Mouse (Mus musculus): ENCODE measurements around the gene Nkx2-5.

Gene Nkx2-5

DNA sequence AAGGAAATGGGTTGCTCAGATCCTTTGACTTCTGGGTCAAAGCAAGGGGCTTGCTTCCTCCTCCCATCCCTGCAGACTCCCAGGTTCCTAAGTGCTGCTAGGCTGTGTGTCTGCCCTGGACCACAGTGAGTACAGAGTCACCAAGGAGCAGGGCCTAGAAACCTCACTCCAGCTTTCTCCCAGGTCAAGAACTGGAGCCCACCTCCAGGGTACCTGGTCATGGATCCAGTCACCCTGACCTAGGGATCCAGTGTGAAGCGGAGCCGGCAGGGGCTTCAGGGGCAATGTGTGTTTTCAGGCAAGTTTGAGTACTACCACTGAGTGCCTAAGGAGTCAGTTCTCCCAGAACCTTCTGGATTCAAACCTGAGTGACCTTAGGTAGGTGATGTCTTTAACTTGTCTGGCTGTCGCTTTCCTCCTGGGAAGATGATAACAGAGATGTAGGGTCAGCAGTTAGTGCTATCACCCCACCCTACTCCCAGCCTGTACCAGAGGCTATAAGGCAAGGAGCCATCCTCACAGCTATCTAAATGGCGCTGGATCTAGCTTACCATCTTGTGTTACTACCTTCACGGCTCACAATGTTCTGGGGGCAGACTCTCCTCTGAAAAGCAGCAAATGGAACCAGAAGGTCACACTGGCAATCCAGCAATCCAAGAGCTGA, 10.4 kb downstream of the Nkx2-5 start:
- no peak for TF ChIP-seq GATA4 (IDR thresholded peaks at IDR 0.05; ENCODE audit: insufficient replicate concordance, low read length)

DNA sequence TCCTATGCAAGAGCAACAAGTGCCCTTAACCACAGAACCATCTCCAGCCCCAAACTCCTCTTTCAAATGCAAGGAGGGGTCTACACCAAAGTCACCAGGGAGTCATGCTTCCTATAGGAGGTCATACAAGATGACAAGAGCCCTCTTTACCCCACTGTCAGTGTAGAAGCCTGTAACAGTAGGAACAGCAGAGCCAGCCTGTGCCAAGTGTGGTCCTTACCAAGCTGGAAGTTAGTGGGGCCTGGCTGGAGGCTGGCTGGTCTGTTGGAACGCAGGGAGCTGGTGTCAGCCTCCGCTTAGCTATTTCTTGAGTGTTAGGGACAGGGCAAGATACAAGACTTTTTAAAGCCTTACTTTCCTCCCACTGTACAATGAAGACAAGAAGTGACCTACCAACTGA, 11.0 kb downstream of the Nkx2-5 start:
- TF ChIP-seq GATA4 (IDR thresholded peaks at IDR 0.05; ENCODE audit: insufficient replicate concordance, low read length), result no peak

DNA sequence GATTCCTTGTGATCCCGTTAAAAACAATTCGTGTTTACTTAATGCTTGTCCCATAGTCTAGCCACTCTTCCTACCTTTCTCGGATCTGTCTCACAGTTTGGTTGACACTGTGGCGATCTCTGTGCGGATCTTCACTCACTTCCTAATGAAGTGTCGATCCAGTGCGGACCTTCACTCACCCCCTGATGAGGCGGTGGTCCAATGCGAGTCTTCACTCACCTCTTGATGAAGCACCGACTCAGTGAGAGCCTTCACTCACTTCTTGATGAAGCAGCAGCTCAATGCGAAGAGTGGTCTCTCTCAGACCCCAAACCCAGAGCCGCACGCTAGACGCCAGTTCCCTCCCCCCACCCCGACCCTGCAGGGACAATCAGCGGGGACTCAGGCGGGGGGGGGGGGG, 18.7 kb downstream of the Nkx2-5 start:
- TF ChIP-seq GATA4 (IDR thresholded peaks at IDR 0.05; ENCODE audit: insufficient replicate concordance, low read length), result no peak

DNA sequence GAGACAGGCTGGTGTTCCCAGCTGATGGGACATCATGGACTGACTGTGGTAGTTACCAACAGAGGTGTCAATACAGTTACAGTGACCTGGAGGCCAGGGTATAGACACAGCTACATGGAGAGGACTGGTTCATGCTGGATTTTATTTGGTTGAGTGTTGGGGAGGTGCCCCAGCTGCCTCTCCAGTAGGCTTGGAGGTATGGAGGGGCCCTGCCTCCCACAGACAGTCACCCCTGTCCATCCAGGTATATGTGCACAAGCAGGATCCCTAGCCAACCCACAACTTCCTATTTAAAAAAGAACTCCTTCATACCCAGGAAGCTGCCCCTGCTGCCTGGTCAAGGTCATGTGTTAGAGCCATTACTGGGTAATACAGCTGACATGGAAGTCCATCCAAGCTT, 27.0 kb downstream of the Nkx2-5 start:
- TF ChIP-seq GATA4 (IDR thresholded peaks at IDR 0.05; ENCODE audit: insufficient replicate concordance, low read length), result no peak

DNA sequence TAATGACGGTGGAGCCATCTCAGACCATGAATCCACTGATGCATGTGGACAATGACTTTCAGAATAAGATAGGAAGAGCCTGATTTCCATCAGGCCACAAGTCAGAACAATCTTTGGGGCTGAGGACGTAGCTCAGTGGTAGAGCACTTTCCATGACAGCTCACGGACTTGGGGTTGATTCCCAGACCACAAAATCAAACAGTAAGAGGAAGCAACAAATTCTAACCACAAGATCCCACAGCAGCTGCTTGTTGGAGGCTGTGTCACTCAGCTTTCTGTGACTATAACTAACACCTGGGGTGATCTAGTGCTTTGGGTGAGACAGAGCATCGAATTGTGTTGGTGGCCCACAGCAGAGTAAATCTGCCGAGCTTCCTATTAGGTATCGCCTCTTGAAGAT, 28.0 kb downstream of the Nkx2-5 start:
- TF ChIP-seq GATA4 (IDR thresholded peaks at IDR 0.05; ENCODE audit: insufficient replicate concordance, low read length), result no peak

DNA sequence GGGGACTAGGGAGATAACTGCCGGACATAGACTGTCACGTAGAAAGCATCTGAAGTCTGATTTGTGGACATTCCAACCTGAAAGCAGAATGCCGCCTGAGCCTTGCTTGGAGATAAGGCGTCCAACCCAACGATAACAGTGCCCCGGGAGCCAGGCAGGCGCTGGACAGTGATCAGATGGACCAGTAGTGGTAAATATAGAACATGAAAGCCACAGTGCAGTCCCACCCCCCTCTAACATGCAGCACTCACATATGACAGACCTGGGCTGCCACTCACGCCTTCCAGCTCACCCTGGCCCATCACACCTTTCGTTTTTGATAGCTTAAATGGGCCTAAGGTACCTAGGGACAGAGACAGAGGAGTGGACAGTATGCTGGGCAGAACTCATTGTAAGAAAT, 31.3 kb downstream of the Nkx2-5 start:
- no peak for TF ChIP-seq GATA4 (IDR thresholded peaks at IDR 0.05; ENCODE audit: insufficient replicate concordance, low read length)

DNA sequence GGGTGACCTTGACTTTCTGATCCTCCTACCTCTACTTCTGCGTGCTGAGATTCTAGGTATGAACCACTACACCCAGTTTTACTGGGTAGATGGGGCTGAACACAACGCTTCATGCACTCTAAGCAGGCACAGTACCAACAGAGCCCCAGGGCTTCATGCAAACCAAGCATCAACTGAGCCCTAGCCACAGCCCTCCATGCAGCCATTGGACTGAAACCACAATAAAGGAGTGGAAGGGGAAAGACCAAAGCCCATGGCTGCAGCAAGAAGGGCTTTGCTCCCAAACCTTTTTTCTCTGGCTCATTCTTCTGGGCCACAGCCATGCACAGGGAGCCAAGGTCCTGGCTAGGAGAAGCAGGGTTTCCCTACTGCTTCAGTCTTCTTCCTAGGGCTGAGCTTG, 32.2 kb downstream of the Nkx2-5 start:
- no peak for TF ChIP-seq GATA4 (IDR thresholded peaks at IDR 0.05; ENCODE audit: insufficient replicate concordance, low read length)

DNA sequence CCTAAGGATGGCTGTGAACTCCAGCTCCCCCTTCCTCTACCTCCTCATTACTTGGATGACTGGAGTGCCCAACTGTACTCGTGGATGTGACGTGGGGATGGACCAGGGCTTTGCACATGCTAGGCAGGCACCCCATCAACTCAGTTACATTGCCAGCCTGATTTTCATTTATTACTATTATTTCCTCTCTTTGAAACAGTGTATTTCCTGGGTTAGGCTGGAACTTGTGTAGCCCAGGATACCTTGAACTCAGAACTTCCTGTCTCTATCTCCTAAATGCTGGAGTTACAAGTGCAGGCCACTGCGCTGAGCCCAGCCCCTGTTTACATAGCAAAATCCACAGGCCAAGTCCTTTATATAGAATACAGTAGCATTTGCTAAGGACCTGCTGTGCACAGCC, 41.9 kb downstream of the Nkx2-5 start:
- TF ChIP-seq GATA4 (IDR thresholded peaks at IDR 0.05; ENCODE audit: insufficient replicate concordance, low read length), result no peak

DNA sequence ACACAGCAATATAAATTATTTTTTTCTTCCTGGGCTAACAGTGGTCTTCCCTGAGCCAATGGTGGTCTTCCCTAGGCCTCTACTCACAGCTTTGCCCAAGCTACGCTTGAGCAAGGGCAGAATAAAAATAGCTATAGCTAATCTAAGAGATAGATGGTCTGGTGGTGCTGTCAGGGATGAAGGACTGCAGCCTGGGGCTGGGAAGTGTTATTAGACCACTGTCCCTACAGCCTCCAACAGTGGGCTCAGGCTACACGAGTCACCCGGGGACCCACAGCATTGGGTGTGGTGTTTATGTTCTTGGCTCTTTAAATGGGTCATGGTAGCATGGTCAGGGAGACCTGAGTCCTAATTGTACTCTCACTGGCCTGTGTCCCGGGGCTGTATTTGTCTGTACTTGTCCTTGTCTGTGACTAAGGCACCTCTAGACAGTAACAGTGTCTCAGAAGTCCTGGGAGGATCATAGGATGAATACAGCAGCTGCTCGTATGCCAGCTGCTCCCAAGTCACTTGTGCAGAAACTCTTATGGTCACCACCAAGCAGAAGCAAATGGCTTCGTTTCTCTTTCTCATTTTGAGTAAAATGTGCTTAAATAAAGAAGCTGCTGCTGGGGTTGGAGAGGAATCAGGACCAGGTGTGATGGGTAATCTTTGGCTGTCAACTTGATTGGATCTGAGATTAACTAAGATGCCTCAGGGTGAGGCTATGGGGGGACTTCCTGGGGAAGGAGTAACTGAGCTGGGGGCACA, 47.3 kb downstream of the Nkx2-5 start:
- TF ChIP-seq GATA4 (IDR thresholded peaks at IDR 0.05; ENCODE audit: insufficient replicate concordance, low read length), result no peak

DNA sequence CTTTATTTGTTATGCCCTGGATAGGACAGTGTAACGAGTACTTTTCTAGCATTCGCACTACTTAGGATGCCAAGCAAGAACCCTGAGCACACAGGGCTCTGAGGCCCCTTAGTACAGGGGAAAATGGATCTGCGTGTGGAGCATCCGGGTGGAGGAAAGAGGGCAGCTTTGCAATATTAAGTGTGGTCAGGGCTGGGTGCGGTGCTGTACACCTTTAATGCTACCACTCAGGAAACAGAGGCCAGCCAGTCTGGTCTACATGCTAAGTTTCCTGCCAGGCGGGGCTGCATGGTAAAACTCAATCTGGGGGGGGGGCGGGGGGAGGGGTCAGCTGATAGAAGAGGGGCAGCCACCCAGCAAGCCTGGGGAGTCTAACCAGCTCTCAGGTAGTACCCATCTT, 49.4 kb downstream of the Nkx2-5 start:
- TF ChIP-seq GATA4 (IDR thresholded peaks at IDR 0.05; ENCODE audit: insufficient replicate concordance, low read length), result no peak

DNA sequence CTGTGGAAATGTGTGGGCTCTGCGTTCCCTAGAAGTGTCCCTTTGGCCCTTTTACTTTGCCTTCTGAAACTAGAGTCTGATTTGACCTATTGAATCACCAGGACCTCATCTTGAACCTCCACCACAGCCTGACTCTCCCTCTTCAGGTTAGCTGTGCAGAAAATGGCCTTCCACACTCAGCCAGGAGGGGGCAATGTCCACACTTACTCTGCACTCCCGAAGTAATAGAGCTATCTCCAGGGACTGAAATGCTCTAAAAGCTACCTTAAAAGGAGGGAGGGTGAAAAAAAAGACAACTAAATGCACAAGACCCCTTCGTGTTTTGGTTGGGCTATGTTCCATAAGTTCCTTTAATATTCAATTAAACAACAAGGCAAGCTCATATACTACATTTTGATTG, 50.1 kb downstream of the Nkx2-5 start:
- TF ChIP-seq GATA4 (IDR thresholded peaks at IDR 0.05; ENCODE audit: insufficient replicate concordance, low read length), result no peak

DNA sequence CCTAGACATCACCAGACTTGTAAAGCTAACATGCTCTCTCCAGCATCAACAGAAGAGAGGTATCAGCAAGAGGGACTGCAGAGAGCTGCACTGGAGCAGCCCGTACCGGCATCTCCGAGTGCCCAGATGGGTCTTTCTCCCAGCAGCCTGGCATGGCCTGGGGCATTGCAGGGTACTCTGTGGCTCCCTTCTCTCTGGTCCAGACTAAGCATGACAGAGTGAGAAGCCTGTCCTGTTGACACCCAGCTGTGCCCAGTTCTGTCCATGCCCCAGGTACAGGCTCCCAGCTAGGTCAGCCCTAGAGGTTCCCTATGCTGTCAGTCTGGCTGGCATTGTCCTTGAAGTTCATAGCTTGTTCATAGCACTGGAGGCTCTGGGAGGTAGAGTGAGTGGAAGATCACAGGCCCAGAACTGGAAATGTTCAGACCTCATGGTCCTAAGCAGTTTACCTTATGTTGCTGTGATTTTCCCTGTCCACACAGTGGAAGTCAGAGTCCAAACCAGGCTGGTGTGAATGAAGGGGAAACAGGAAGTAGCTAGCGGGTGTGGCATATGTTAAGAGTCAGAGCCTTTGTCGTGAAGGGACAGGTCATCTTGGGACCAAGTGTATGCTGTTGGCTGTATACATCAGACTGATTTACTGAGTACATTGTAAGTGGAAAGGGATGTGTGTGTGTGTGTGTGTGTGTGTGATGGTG, 51.6 kb downstream of the Nkx2-5 start:
- TF ChIP-seq GATA4 (IDR thresholded peaks at IDR 0.05; ENCODE audit: insufficient replicate concordance, low read length), result no peak

DNA sequence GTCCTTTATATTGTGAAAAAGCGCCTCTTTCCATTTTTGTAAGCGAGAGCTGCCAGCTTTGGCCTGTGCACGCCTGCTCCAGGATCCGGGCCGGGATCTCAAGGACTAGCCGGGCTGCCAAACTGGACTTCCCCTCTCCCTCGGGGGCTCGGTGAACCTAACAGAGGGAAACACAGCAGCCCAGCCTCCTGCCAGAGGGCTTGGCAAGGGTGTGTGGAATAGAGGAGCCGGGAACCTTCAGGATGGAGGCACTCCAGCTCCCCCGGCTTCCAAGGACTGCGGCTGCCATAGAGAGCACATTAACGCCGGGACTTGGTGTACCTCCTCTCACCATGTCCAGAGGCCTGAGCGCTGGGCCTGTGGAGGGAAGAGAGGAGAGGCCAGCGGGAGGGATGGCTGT, 52.7 kb downstream of the Nkx2-5 start:
- no peak for TF ChIP-seq GATA4 (IDR thresholded peaks at IDR 0.05; ENCODE audit: insufficient replicate concordance, low read length)

DNA sequence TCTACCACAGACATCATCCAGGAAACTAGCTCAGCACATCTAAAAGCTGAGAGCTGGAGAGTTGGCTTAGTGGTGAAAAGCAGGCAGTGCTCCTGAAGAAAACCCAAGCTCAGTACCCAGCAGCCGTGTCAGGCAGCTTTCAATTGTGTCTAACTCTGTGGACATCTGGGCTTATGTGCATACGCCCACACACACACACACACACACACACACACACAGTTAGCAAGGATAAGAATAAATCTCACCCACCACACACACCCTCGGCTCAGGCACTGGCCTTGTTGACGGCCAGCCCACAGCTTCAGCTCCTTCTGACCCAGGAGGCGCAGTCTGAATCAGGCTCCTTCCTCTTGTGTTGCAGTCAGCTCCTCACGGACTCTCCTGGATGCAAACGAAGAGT, 53.2 kb downstream of the Nkx2-5 start:
- no peak for TF ChIP-seq GATA4 (IDR thresholded peaks at IDR 0.05; ENCODE audit: insufficient replicate concordance, low read length)

DNA sequence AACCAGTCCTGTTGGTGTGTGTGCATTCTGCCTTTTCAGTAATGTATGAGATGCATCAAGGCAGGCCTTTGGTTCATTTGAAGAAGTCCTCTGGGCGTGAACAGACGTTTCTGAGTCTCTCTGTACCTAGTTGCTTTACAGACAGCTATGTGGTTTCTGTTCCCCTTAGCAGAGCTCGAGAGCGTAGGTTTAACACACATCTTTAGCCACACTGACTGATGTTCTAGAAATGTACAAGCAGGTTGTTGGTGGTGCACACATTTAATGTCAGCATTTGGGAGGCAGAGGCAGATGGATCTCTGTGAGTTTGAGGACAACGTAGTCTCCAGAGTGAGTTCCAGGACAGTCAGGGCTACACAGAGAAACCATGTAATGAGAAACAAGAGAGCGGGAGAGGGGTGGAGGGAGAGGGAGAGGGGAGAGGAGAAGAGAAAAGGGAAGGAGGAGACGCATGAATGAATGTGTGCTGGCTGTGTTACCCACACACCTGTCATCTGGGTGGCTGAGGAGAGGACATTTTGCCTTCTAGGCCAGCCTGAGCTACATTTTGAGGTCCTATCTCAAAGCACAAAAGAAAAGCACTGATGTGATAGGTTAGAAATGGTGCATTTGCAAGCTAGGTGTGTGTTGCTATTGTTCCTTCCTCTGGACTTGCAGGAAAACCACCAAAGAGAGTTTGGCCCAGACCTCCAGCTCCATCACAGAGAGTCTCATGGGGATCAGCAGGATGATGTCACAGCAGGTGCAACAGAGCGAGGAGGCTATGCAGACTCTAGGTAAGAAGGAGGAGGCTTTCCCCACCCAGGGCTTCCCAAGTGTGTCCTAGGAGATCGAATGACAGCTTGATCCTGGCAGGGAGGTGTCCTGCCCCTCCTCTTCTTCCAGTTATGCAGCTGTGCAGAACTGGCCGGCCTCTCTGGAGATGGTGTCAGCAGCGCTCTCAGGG, 54.3 kb downstream of the Nkx2-5 start:
- no peak for TF ChIP-seq GATA4 (IDR thresholded peaks at IDR 0.05; ENCODE audit: insufficient replicate concordance, low read length)

Data from liver, adult (tissue).